Mouse (Mus musculus) layer of hippocampus, adult 11-12 months (tissue): ENCODE results near the gene Anxa5.

Experiments used
- DNase-seq: peaks from one replicate; pipeline ENCODE4 v3.0.0; 2022; ENCODE audit warnings: low spot score

Anxa5 gene

GRCm38 (mm10) chr3:36488899-36489589 is 13.3 kb upstream of the Anxa5 start:
- DNase-seq = no peak

- no peak for DNase-seq
Observed at GRCm38 (mm10) chr3:36488367-36488766, 12.7 kb upstream of the Anxa5 start.

GRCm38 (mm10) chr3:36486881-36487280 is 11.2 kb upstream of the Anxa5 start:
- DNase-seq = no peak

- DNase-seq = no peak
Observed at GRCm38 (mm10) chr3:36486176-36486575, 10.5 kb upstream of the Anxa5 start.

GRCm38 (mm10) chr3:36484292-36484691 is 8.6 kb upstream of the Anxa5 start:
- no peak for DNase-seq

GRCm38 (mm10) chr3:36482940-36483339 is 7.2 kb upstream of the Anxa5 start:
- no peak for DNase-seq

- DNase-seq = no peak
Observed at GRCm38 (mm10) chr3:36481776-36482193, 6.1 kb upstream of the Anxa5 start.

GRCm38 (mm10) chr3:36480486-36480885 is 4.8 kb upstream of the Anxa5 start:
- no peak for DNase-seq

GRCm38 (mm10) chr3:36478776-36479175 is 3.1 kb upstream of the Anxa5 start:
- DNase-seq = no peak

GRCm38 (mm10) chr3:36476261-36477155 is 814 bp upstream of the Anxa5 start:
- DNase-seq = peak; percentile 31

- peak; percentile 36 for DNase-seq
Observed at GRCm38 (mm10) chr3:36474938-36475483, 683 bp downstream of the Anxa5 start.

GRCm38 (mm10) chr3:36474421-36474820 is 1.3 kb downstream of the Anxa5 start:
- DNase-seq = no peak

GRCm38 (mm10) chr3:36473222-36473621 is 2.5 kb downstream of the Anxa5 start:
- no peak for DNase-seq

GRCm38 (mm10) chr3:36471856-36472255 is 3.8 kb downstream of the Anxa5 start:
- DNase-seq = no peak

GRCm38 (mm10) chr3:36468871-36469270 is 6.8 kb downstream of the Anxa5 start:
- no peak for DNase-seq

- no peak for DNase-seq
Observed at GRCm38 (mm10) chr3:36467632-36468031, 8.1 kb downstream of the Anxa5 start.

- no peak for DNase-seq
Observed at GRCm38 (mm10) chr3:36465538-36465937, 10.2 kb downstream of the Anxa5 start.

- no peak for DNase-seq
Observed at GRCm38 (mm10) chr3:36462348-36462747, 13.3 kb downstream of the Anxa5 start.

- DNase-seq = no peak
Observed at GRCm38 (mm10) chr3:36461819-36462218, 13.9 kb downstream of the Anxa5 start.

GRCm38 (mm10) chr3:36460717-36461116 is 15.0 kb downstream of the Anxa5 start:
- DNase-seq = no peak

- no peak for DNase-seq
Observed at GRCm38 (mm10) chr3:36455566-36455965, 20.1 kb downstream of the Anxa5 start.

- no peak for DNase-seq
Observed at GRCm38 (mm10) chr3:36455124-36455523, 20.6 kb downstream of the Anxa5 start.

GRCm38 (mm10) chr3:36452502-36452901 is 23.2 kb downstream of the Anxa5 start:
- no peak for DNase-seq
